Mouse (Mus musculus) midbrain, postnatal 0 days (tissue): ENCODE data around the gene Pnn. TPM values are rescaled to one million over a fixed set of nuclear protein-coding genes. Genes with fewer than 3 reads are reported as not detected.

Experiments
- ATAC-seq: fragments of 200-750 bp; cut with Nextera tagmentation; 2 replicates; pipeline ENCODE4 v1.8.0; 2017; ENCODE audit warnings: moderate number of reproducible peaks, mild to moderate bottlenecking, moderate TSS enrichment, moderate library complexity; ENCODE audit not compliant: low FRiP score
- DNase-seq: peaks from one replicate; pipeline ENCODE4 v3.0.0-alpha.2; 2015; ENCODE audit warnings: low spot score
- H3K27ac ChIP-seq: fragments of 300-500 bp; sonication (generic); 2 replicates; pipeline ENCODE4 v1.5.1; 2014; ENCODE audit warnings: low read depth, mild to moderate bottlenecking, low read length, mixed read lengths
- H3K27me3 ChIP-seq: fragments of 300-500 bp; sonication (generic); 2 replicates; pipeline ENCODE4 v1.6.1; 2014; ENCODE audit warnings: low read length, control low read depth, mixed read lengths; ENCODE audit not compliant: insufficient read depth
- H3K36me3 ChIP-seq: fragments of 300-500 bp; sonication (generic); 2 replicates; pipeline ENCODE4 v1.6.1; 2014; ENCODE audit warnings: low read length, control low read depth, mixed read lengths; ENCODE audit not compliant: insufficient read depth
- H3K4me1 ChIP-seq: fragments of 300-500 bp; sonication (generic); 2 replicates; pipeline ENCODE4 v1.6.1; 2014; ENCODE audit warnings: mild to moderate bottlenecking, control low read depth, antibody characterized with exemption, low read length, mixed read lengths; ENCODE audit not compliant: insufficient read depth
- H3K4me2 ChIP-seq: fragments of 300-500 bp; sonication (generic); 2 replicates; pipeline ENCODE4 v1.6.1; 2014; ENCODE audit warnings: low read depth, mild to moderate bottlenecking, low read length, mixed read lengths; ENCODE audit not compliant: poor library complexity, severe bottlenecking
- H3K4me3 ChIP-seq: fragments of 300-500 bp; sonication (generic); 2 replicates; pipeline ENCODE4 v1.5.1; 2014; ENCODE audit warnings: low read depth, mild to moderate bottlenecking, low read length, moderate library complexity
- H3K9ac ChIP-seq: fragments of 300-500 bp; sonication (generic); replicated peaks from 2 replicates; pipeline ENCODE4 v1.6.1; 2014; ENCODE audit warnings: mild to moderate bottlenecking, low read length, moderate library complexity, mixed read lengths; ENCODE audit not compliant: poor library complexity, severe bottlenecking
- H3K9me3 ChIP-seq: fragments of 300-500 bp; sonication (generic); 2 replicates; pipeline ENCODE4 v1.6.1; 2016; ENCODE audit warnings: low read length, control low read depth
- CTCF ChIP-seq: IDR thresholded peaks from 2 replicates; pipeline ENCODE4 v1.5.1; 2016; ENCODE audit warnings: antibody characterized with exemption, mild to moderate bottlenecking
- WGBS: fragments of 180-500 bp; shearing (Covaris S2); extraction: QIAGEN DNeasy Blood & Tissue Kit; methylation state at CpG from one replicate; pipeline ENCODE4 v1.1.7; 2014; 5-methylcytosine and 5-hydroxymethylcytosine counted together
- polyA plus RNA-seq: library from polyadenylated mRNA; unstranded; fragments of >200 nt; fragmentation: Nextera tagmentation; extraction: Ambion mirVana; gene quantifications from 2 replicates; pipeline ENCODE4 v1.2.1, GENCODE M21; 2015
- total RNA-seq: library from RNA; depleted of rRNA; stranded (reverse); fragments of >200 nt; gene quantifications from 2 replicates; pipeline ENCODE4 v1.2.3, GENCODE M21; 2014; rRNA removed

The Pnn gene
- total and polyA plus RNA-seq, 2 experiments from 2014 or later: 15.2 to 86.1 TPM

- DNase-seq (no peak), ATAC-seq (no peak)
- H3K9ac ChIP-seq: no peak overlapping the region
- no peak overlapping the region for H3K4me2 ChIP-seq
- WGBS: 88% methylated on average over 6 of the region's 6 CpGs
- no peaks in the 10 kb centered on the region for H3K9me3 ChIP-seq
- no peak for TF ChIP-seq CTCF
- H3K4me1 ChIP-seq: no peaks in the 10 kb centered on the region
- H3K27me3 ChIP-seq: no peaks in the 10 kb centered on the region
- H3K36me3 ChIP-seq: no peaks in the 10 kb centered on the region
- no peak overlapping the region for H3K4me3 ChIP-seq
- H3K27ac ChIP-seq: no peak overlapping the region
These were observed 39.2 kb downstream of the Pnn start for GRCm38 (mm10) chr12:59105914-59106313.

GRCm38 (mm10) chr12:59106491-59106890 lies 39.8 kb downstream of the Pnn start:
- ATAC-seq (no peak), DNase-seq (no peak)
- H3K27me3 ChIP-seq: no peaks in the 10 kb centered on the region
- no peak overlapping the region for H3K27ac ChIP-seq
- no peak for TF ChIP-seq CTCF
- no peak overlapping the region for H3K9ac ChIP-seq
- H3K9me3 ChIP-seq: no peaks in the 10 kb centered on the region
- WGBS: 86% methylated on average over 5 of the region's 5 CpGs
- H3K36me3 ChIP-seq: no peaks in the 10 kb centered on the region
- H3K4me1 ChIP-seq: no peaks in the 10 kb centered on the region
- H3K4me3 ChIP-seq: no peak overlapping the region
- H3K4me2 ChIP-seq: no peak overlapping the region

- no peaks in the 10 kb centered on the region for H3K4me1 ChIP-seq
- ATAC-seq: no peak
- H3K36me3 ChIP-seq: no peaks in the 10 kb centered on the region
- H3K9me3 ChIP-seq: no peaks in the 10 kb centered on the region
- no peaks in the 10 kb centered on the region for H3K27me3 ChIP-seq
- no peak for TF ChIP-seq CTCF
- H3K4me2 ChIP-seq: no peak overlapping the region
- WGBS: 89% methylated on average over 4 of the region's 4 CpGs
- no peak overlapping the region for H3K4me3 ChIP-seq
- no peak overlapping the region for H3K27ac ChIP-seq
- no peak overlapping the region for H3K9ac ChIP-seq
- DNase-seq: no peak
These were observed 41.2 kb downstream of the Pnn start for GRCm38 (mm10) chr12:59107926-59108325.

GRCm38 (mm10) chr12:59117184-59117583 lies 50.5 kb downstream of the Pnn start:
- H3K27ac ChIP-seq: no peak overlapping the region
- no peaks in the 10 kb centered on the region for H3K36me3 ChIP-seq
- 88% methylated on average over 3 of the region's 3 CpGs for WGBS
- H3K27me3 ChIP-seq: no peaks in the 10 kb centered on the region
- no peaks in the 10 kb centered on the region for H3K9me3 ChIP-seq
- DNase-seq: no peak
- H3K4me1 ChIP-seq: no peaks in the 10 kb centered on the region
- H3K4me2 ChIP-seq: no peak overlapping the region
- no peak for ATAC-seq
- no peak overlapping the region for H3K9ac ChIP-seq
- no peak for TF ChIP-seq CTCF
- H3K4me3 ChIP-seq: no peak overlapping the region

Other genes starting within 250 kb of the Pnn start
- 150 and 156 TPM in 2 replicates for gene Sec23a, start 54.9 kb upstream of the Pnn start, total RNA-seq
- gene Sec23a, start 54.9 kb upstream of the Pnn start, polyA plus RNA-seq: 92.3 and 94.1 TPM in 2 replicates
- gene Gemin2, start 53.5 kb upstream of the Pnn start, total RNA-seq: 3.9 and 6.9 TPM in 2 replicates
- gene Gemin2, start 53.5 kb upstream of the Pnn start, polyA plus RNA-seq: 9.8 and 10.6 TPM in 2 replicates
- gene Trappc6b, start 5.4 kb upstream of the Pnn start, total RNA-seq: 72.7 and 130 TPM in 2 replicates
- gene Trappc6b, start 5.4 kb upstream of the Pnn start, polyA plus RNA-seq: 177 and 181 TPM in 2 replicates
- 21.6 and 36.1 TPM in 2 replicates for gene Mia2, start 28.9 kb downstream of the Pnn start, total RNA-seq
- 24.7 and 34.2 TPM in 2 replicates for gene Mia2, start 28.9 kb downstream of the Pnn start, polyA plus RNA-seq
- gene Fbxo33, start 152.8 kb downstream of the Pnn start, total RNA-seq: 13.9 and 16.7 TPM in 2 replicates
- 5.9 and 9.6 TPM in 2 replicates for gene Fbxo33, start 152.8 kb downstream of the Pnn start, polyA plus RNA-seq